Mouse (Mus musculus): ENCODE measurements around the gene Pde1a. TPM values are rescaled to one million over a fixed set of nuclear protein-coding genes. Genes with fewer than 3 reads are reported as not detected.

Pde1a gene
- total RNA-seq (2021) = 100 to 1,000 TPM; 139 to 152 TPM

DNA sequence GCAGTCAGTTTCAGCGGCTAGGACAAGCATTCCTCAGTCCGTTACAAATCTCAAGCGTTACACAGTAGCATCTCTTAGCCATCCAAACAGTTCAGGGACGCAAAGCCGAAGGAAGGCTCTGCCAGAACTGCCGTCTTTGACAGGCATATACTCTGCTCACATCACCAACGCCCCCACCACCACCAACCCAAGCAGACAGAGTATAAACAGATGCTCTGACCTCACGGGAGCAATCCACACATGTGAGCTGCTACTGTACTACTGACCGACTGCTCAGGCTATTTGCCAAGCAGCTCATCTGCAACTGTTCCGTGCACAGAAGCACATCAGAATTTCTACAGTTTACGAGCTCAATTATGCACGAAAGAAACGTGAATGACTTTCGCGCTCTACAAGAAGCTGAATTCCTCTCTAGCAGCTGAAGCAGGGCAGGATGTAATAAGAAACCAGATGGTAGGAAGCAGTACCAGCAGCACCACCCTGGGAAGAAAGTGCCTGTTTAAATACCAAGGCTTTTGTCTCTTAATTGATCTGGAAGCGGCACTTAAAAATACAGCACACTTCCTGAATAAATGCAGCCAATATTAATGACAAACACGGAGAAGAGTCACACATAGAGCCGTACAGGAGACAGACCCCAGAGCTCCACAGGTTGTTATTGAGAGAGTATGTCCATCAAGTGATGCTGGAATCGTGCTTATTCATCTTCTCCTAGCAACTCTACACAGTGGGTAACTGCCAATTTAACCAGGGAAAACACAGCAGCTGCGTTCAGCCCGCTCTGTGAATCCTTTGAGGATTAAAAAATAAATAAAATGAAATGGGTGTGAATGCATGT, at the start of gene Pde1a:
TSS of gene Pde1a (minus strand) at position 598 of the 838 bp plus-strand sequence.
- intact Hi-C loops (cut with DNase I) = loop anchor here (2.0 to 10.0 kb wide), 4 partner anchors 58 to 264 kb away; no protein-coding TSS in a partner anchor
- DNase-seq (ENCODE audit: low spot score in 2 of 2) = peak; percentile 54 to 67

DNA sequence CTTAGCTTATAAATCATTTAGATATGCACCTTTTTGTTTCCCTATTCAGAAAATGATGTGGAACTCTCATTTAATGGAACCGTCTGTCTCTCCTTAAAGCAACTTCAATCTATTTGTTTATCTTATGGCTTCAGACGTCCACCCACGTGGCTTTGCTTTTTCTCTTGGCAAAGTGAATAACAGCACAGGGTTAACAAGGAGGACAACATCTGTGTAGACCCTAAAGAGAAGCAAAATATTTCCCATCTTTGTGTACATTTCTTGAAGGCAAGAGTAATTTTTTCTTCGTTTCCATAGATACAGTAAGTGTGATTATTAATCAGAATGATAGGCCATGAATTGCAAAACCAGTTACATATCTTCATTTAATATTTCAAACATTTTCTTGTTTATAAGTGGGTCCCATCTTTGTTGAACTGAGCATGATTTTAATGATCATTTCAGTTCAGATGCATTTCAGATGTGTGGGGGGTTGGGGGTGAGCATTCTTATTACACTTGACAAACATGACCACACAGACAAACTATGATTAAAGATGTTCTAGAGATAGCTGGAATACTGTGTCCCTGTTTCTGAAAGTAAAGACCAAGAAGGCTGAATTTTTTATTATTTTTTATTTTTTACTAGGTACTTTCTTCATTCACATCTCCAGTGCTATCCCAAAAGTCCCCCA, 49.5 kb upstream of the Pde1a start:
- intact Hi-C loops (cut with DNase I) = no loop called here
- DNase-seq (ENCODE audit: low spot score in 2 of 2) = no peak

DNA sequence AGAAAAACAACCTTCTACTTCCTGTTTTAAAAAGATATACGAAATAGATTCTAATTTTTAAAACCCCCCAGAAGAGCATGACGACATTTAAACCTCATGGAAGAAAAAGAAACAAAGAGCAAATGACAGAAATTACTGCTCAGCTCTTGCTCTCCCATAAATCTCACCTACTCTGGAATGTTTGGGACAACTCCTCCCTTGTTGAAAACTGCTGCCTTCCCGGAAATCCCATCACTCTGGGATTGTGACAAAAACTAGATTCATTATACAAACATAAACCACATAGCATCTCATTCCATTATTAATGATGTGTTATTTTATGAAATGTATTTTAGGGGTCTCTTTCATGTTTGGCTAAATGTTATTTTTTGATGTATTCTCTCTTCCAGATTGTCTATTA, 48.9 kb upstream of the Pde1a start:
- intact Hi-C loops (cut with DNase I) = no loop called here
- DNase-seq (ENCODE audit: low spot score in 2 of 2) = no peak

DNA sequence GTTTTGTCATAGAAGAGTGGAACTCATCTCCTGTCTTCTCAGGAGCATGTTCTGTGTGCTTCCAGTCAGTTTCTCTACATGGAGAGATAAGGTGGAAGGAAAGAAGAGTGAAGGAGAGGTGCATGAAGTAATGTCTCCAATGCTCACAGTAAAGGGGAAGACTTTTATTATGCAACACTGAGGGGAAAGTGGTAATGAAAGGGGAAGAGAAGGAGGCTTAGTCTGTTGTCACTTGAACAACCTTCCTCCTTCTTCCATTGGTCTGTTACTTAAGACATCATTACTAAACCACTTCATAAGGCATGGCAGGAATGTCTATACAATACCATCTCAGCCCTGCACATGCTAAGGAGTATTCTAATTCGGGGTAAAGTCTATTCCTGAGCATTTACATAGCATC, 38.8 kb upstream of the Pde1a start:
- no peak for DNase-seq (ENCODE audit: low spot score in 2 of 2)
- intact Hi-C loops (cut with DNase I) = no loop called here

DNA sequence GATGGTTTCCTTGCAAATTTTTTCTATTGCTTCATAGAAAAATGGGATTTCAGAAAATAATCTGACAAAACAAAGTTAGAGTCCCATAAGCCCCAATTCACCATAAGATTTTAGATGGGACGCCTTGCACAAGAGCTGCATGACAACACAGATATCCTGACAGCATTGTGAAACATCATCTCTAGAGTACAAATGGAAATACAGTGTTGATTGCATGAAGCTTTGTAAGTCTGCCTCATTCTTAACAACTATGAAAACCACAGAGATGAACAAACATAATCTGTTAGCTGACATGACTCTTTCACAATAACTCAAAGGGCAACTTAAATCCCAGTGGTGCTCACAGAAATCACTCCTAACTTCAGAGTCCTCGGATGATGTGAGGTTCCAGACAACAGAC, 29.5 kb upstream of the Pde1a start:
- intact Hi-C loops (cut with DNase I) = no loop called here
- no peak for DNase-seq (ENCODE audit: low spot score in 2 of 2)

DNA sequence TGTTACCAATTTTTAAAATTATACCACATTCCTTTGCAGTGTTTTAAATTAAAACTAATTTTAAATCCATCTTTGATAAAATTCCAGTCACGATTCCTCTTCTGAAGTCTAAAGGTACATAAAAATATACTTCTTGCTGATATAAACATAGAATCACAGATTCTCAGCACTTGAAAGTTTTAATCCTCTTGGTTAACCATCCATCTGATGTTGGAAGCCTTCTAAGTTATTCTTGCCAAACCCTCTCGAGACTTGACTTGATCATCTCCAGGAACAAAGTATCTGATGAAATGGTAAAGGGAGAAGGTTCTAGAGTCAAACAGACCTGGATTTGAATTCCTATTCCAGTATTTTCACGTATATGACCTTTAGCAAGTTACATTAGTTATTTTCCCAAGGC, 28.9 kb upstream of the Pde1a start:
- intact Hi-C loops (cut with DNase I) = no loop called here
- no peak for DNase-seq (ENCODE audit: low spot score in 2 of 2)

DNA sequence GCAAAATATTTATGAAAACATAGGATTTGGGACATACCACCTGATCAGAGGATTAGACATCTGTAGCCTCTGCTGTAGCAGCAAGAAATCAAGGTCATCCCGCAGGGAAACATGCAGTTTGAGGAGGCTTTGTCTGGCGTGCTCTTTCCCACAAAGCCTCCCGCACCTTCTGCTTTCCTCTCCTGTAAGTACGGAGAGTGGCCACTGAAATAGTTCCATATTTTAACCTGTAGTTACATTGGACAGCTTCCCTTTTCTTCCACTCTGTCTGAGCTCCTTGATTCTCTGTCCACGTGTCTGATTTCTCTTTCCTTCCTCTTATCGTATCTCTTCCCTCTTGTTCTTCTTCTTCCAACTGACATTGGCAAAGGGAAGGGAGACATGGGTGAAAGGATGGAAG, 20.8 kb upstream of the Pde1a start:
- intact Hi-C loops (cut with DNase I) = no loop called here
- DNase-seq (ENCODE audit: low spot score in 2 of 2) = no peak

DNA sequence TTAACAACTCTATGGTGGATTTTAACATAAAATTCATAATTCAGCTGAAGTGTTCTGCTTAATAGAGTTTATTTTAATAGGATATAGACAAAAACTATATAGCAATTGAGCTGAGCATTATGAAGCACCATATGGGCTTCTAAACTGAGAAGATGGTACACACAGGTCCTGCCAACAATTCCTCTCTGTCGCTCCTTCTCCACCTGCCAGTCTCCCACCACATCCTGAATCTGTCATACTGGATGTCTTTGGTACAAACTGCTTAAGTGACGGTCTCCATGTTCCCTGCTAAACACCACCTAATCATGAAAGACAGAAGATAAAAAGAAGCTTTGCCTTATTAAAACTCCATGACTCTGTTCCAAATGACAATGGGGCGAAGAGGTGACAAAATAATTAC, 20.1 kb upstream of the Pde1a start:
- no peak for DNase-seq (ENCODE audit: low spot score in 2 of 2)
- intact Hi-C loops (cut with DNase I) = no loop called here

DNA sequence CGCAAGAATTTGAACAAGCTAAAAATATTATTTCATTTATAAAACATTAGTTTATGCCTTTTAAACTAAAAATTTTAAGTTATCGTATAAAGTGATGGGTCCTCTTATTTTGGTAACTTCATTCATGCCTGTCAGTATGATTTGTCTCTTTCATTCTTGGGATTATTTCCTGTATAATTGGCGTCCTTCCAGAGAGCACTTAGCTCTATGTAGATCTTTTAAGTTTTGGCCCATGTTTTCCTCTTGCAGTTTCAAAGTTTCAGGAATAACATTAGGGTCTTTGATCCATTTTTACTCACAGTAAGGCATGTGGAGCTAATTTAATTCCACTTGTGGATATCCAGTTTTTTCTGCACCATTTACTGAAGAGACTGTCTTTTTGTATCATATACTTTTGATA, 5.8 kb upstream of the Pde1a start:
- DNase-seq (ENCODE audit: low spot score in 2 of 2) = no peak
- intact Hi-C loops (cut with DNase I) = no loop called here

DNA sequence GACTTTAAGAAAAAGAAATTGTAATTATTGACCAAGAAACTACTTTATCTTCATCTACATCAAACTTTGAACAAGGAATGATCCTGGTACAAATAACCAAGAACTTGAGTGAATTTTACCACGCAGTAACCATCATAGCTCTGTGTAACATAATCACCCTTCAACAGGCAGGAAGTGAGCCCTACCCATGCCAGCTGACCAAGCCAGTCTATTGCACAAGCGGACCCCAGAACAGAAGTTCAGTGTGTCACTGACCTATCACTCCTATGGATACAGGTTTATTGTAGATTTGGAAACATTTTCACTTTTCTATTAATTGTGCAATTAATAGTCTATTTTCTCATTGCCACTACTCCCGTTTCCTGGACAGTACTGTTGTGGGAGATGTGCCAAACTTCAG, 3.4 kb upstream of the Pde1a start:
- DNase-seq (ENCODE audit: low spot score in 2 of 2) = no peak
- intact Hi-C loops (cut with DNase I) = no loop called here

DNA sequence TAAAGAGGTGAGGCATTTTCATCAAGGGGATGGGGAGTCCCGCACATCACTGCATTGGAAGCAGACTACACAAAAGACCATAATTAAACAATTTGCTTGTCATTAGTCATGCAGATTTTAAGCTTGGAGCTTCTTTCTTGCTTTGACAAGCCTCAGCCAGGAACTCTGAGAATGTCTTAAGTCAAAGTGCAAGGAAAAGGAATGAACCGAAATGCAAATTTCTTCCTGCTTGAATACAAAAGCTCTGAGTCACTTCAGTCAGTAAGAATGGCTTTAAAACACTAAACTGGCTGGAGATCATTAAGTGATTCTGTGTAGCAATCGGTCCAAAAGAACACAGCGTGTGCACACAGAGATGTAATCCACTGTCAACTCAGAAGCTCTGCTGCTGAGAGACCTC, 2.6 kb downstream of the Pde1a start:
- intact Hi-C loops (cut with DNase I) = loop anchor here (5.0 to 10.0 kb wide), 3 partner anchors 61 to 262 kb away; no protein-coding TSS in a partner anchor
- no peak for DNase-seq (ENCODE audit: low spot score in 2 of 2)

DNA sequence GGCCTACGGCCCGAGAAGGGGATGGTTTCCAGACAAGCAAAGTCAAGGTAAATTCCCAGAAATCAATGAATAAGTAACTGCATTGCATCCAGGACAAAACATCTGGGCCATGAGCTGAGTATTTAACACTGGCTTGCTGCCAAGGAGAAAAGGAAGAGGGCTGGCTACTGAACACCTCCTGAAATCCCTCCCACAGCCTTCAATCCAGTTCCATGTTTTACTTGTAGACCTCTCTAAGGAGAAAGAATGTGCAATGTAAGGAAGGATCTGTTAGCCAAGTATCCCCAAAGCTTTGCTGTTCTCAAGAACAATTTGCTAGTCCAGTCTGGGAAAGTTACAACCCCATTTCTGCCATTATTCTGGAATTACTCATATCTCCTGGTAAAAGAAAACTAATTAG, 42.4 kb downstream of the Pde1a start:
- DNase-seq (ENCODE audit: low spot score in 2 of 2) = no peak
- intact Hi-C loops (cut with DNase I) = no loop called here

DNA sequence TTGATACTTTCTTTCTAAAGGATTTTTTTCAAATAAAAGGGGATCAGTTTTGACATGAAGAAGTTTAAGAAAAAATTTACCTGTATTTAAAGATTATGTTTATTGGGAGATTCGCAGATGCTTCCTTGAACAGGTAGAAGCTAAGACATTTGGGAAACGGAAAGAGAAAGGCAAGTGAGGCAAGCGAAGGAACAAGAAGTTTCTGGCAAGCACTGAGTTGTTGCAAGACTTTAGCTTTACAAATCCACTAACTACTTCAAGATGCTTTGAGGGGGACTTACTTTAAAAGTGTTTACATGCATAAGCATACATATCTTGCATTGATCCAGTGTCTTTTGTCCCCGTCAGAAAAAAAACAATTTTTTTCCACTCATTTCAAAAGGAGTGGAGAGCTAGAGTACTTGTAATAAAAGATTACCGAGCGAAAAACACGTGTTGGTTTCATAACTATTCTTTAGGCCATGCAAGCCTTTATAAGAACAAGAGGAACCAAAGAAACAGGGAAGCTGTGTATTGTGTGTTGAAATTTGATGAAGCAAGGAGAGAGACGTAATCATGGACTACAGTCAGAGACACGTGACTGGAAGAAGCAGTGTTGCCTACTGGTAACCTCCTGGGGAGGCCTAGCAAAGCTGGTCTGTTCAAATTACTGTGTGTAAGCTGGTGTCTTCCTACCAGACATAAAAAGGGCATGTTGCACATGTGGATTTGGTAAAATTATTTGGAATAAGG, 49.0 kb downstream of the Pde1a start:
- intact Hi-C loops (cut with DNase I) = no loop called here
- DNase-seq (ENCODE audit: low spot score in 2 of 2) = no peak

DNA sequence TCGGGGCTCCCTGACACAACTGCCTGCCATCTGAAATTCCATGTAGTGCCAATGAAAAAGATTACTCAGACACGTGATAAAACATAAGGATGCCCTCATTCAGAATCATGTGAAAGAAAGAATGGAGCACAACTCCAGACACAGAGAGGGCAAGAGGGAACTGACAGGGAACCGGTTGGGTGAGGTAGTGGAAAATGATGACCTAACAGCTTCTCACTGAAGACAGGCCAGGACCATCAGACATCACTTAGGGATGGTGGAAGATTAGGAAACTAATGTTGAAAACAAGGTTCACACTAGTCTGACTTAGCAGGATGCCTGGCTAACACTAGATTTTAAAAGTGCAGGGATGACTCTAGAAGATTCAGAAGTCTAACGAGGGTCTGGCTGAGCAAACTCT, 49.6 kb downstream of the Pde1a start:
- no peak for DNase-seq (ENCODE audit: low spot score in 2 of 2)
- intact Hi-C loops (cut with DNase I) = loop anchor here (10.0 kb wide), 1 partner anchor 185 kb away; no protein-coding TSS in a partner anchor

DNA sequence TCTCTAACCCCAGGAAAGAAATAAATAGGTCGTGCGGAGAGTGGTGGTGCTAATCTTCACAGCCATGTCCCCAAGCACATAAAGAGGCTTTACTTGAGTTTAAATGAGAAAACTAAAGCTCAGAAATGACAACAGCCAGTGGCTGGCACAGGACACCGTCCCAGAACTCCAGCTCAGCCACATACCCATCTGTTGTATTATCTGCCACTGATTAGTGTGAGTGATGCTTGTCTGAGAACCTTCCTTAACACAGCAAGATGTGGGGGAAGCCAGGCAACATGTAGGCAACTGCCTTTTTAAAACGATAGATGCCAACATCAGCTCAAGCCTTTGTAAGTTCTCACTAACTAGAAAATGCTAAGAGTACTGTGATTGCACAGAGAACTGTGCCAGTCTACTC, 52.9 kb downstream of the Pde1a start:
- intact Hi-C loops (cut with DNase I) = loop anchor here (10.0 kb wide), 1 partner anchor 188 kb away; no protein-coding TSS in a partner anchor
- DNase-seq (ENCODE audit: low spot score in 2 of 2) = no peak

DNA sequence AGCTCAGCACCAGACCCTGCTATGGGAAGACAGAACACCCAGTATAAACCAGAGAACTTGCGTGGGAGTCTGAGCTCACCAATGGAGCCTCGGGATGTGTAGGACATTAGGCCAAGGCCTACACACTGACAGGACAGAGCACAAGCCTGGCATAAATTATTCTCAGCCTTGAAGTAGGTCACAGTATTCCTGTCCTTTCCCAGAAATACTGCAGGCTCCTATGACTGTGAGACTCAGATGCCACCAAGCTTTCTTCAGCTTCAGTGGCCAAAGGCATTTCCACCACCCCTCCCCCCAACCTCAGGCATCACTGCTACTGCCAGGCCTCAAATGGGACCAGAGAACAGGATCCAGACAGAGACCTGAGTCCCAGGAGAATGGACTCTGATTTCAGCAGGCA, 54.7 kb downstream of the Pde1a start:
- DNase-seq (ENCODE audit: low spot score in 2 of 2) = no peak
- intact Hi-C loops (cut with DNase I) = loop anchor here (10.0 kb wide), 1 partner anchor 190 kb away; no protein-coding TSS in a partner anchor

DNA sequence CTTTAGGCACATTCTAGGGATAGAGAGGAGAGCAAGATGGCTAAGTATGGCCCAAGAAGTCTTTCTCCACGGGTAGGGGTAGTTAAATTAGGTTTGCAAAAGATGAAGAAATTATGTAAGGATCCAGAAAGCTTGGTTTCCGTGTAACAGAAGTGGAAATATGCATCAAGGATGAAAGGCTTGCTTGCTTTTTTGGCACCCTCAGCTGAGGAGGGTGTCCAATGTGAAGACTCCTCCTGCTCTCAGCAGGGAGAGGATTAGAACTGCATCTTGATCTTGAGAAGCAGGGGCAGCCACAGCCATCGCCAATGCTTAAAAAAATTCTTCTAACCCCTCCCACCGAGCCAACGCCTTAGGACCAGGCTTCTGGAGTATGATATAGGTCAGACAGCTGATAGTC, 55.2 kb downstream of the Pde1a start:
- intact Hi-C loops (cut with DNase I) = loop anchor here (10.0 kb wide), 1 partner anchor 191 kb away; no protein-coding TSS in a partner anchor
- DNase-seq (ENCODE audit: low spot score in 2 of 2) = no peak

DNA sequence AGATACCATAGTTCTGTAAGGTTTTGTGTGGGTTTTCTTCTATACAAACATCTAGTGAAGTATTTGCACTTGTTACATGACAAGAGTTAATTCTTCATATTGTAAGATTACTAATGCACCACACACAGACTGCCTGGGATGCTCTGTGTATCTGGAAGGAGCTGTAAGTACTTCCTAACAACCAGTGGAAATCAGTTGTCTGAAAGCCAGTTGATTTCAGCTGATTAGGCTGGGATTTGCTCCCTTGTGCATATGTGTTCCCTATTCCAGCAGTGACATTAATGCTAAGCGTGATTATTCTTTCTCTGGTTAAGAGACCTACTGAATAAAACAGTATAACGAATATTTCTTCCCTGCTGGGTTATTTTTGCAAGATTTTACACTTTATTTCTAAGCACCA, 55.8 kb downstream of the Pde1a start:
- no peak for DNase-seq (ENCODE audit: low spot score in 2 of 2)
- intact Hi-C loops (cut with DNase I) = loop anchor here (10.0 kb wide), 1 partner anchor 191 kb away; no protein-coding TSS in a partner anchor

DNA sequence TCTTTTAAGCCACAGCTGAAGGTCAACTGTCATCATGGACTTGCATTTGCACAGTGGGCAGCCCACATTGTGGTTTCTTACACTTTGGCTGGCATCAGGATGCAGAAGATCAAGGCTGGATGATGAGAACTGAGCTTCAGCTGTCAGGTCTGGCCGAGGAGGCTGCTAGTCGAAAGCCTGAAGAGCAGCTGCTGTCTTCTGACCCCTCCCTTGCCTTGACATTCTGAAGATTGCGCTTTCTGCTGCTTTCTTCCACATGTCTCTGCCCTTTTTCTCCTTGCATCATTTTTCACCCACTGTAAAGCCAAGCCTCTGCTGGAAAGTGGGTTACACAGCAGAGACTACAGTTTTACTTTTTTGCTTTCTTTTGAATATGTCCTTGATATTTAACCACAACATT, 59.5 kb downstream of the Pde1a start:
- no peak for DNase-seq (ENCODE audit: low spot score in 2 of 2)
- intact Hi-C loops (cut with DNase I) = loop anchor here (10.0 kb wide), 1 partner anchor 195 kb away; no protein-coding TSS in a partner anchor

DNA sequence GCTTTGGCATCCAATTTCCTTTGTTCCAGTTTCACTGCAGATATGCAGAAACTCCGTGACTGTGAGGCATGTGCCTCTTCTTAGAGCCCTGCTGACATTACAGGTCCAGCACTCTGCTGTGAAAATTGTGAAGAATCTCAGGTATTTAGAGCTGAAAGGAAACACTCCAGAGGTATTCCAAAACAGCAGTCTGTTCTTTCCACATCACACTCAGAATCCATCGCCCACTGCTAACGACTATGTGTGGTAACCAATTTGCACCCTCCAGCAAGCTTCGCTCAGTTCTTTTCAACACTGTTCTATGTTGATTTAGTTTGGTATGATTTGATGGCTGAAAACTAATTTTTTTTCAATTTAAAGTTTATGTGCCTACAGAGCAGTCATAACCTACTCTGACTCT, 62.8 kb downstream of the Pde1a start:
- DNase-seq (ENCODE audit: low spot score in 2 of 2) = no peak
- intact Hi-C loops (cut with DNase I) = no loop called here

All from left cerebral cortex, postnatal 36 days (tissue).